Mouse (Mus musculus): ENCODE results near the gene Myo6. TPM values are rescaled to one million over a fixed set of nuclear protein-coding genes. Genes with fewer than 3 reads are reported as not detected.
"Not testable (repeated sequence)": the region's sequence is repeated elsewhere in the genome, so short reads cannot be mapped to it uniquely, and the experiment has no call there.

The Myo6 gene
- polyA plus RNA-seq, 1 experiment from 2014 or later, result 8.3 TPM

- H3K9me3 ChIP-seq (ENCODE audit: control insufficient read depth, low read length), result no peaks in the 10 kb centered on the region
- H3K27ac ChIP-seq (replicated peaks; ENCODE audit: low read depth, low read length), result no peak overlapping the region
- H3K27me3 ChIP-seq (ENCODE audit: control insufficient read depth, insufficient read depth, low read length), result no peaks in the 10 kb centered on the region
- 93% methylated on average over 4 of the region's 4 CpGs for WGBS
- DNase-seq (ENCODE audit: low spot score), result no peak
- no peak overlapping the region for H3K4me3 ChIP-seq (ENCODE audit: low read depth, low read length)
- ATAC-seq (ENCODE audit: insufficient number of reproducible peaks, low FRiP score, low TSS enrichment, low read depth), result 0 out of 2 replicates have a peak, but pooled peaks have one; percentile 9
- H3K4me1 ChIP-seq (ENCODE audit: control insufficient read depth, insufficient read depth, low read length), result no peaks in the 10 kb centered on the region
- H3K4me2 ChIP-seq (ENCODE audit: low read depth, severe bottlenecking), result no peak overlapping the region
- H3K36me3 ChIP-seq (ENCODE audit: control insufficient read depth, insufficient read depth, low read length), result no peaks in the 10 kb centered on the region
- no peak overlapping the region for H3K9ac ChIP-seq (ENCODE audit: low read length)
Measured at GRCm38 (mm10) chr9:80306390-80306789, 141.6 kb downstream of the Myo6 start.

DNA sequence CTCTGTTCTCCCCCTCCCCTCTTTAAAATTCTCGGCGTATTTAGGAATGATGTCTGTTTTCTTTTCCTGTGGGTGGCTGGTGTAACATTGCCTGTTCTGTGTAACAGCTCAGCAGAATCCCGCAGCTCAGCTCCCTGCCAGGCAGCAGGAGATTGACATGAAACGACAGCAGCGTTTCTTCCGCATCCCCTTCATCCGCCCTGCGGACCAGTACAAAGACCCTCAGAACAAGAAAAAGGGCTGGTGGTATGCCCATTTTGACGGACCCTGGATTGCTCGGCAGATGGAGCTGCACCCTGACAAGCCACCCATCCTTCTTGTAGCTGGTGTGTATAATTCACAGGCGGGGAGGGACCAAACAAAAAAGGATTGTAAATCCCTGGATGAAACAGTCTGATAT lies 142.0 kb downstream of the Myo6 start:
- no peaks in the 10 kb centered on the region for H3K36me3 ChIP-seq (ENCODE audit: control insufficient read depth, insufficient read depth, low read length)
- H3K9me3 ChIP-seq (ENCODE audit: control insufficient read depth, low read length), result no peaks in the 10 kb centered on the region
- 77% methylated on average over 11 of the region's 11 CpGs for WGBS
- H3K27me3 ChIP-seq (ENCODE audit: control insufficient read depth, insufficient read depth, low read length), result no peaks in the 10 kb centered on the region
- no peak overlapping the region for H3K4me3 ChIP-seq (ENCODE audit: low read depth, low read length)
- no peak overlapping the region for H3K4me2 ChIP-seq (ENCODE audit: low read depth, severe bottlenecking)
- DNase-seq (ENCODE audit: low spot score), result no peak
- H3K9ac ChIP-seq (ENCODE audit: low read length), result no peak overlapping the region
- no peak overlapping the region for H3K27ac ChIP-seq (replicated peaks; ENCODE audit: low read depth, low read length)
- H3K4me1 ChIP-seq (ENCODE audit: control insufficient read depth, insufficient read depth, low read length), result no peaks in the 10 kb centered on the region
- no peak for ATAC-seq (ENCODE audit: insufficient number of reproducible peaks, low FRiP score, low TSS enrichment, low read depth)

GRCm38 (mm10) chr9:80307629-80308028 lies 142.8 kb downstream of the Myo6 start:
- Histone ChIP-seq H3K27me3 (ENCODE audit: control insufficient read depth, insufficient read depth, low read length) (no peaks in the 10 kb centered on the region), H3K9ac (ENCODE audit: low read length) (no peak overlapping the region), H3K4me2 (ENCODE audit: low read depth, severe bottlenecking) (no peak overlapping the region), H3K4me1 (ENCODE audit: control insufficient read depth, insufficient read depth, low read length) (no peaks in the 10 kb centered on the region), H3K36me3 (ENCODE audit: control insufficient read depth, insufficient read depth, low read length) (no peaks in the 10 kb centered on the region), H3K4me3 (ENCODE audit: low read depth, low read length) (no peak overlapping the region), H3K27ac (replicated peaks; ENCODE audit: low read depth, low read length) (no peak overlapping the region), H3K9me3 (ENCODE audit: control insufficient read depth, low read length) (no peaks in the 10 kb centered on the region)
- 84% methylated on average over 13 of the region's 13 CpGs for WGBS
- DNase-seq (ENCODE audit: low spot score), result no peak
- no peak for ATAC-seq (ENCODE audit: insufficient number of reproducible peaks, low FRiP score, low TSS enrichment, low read depth)

DNA sequence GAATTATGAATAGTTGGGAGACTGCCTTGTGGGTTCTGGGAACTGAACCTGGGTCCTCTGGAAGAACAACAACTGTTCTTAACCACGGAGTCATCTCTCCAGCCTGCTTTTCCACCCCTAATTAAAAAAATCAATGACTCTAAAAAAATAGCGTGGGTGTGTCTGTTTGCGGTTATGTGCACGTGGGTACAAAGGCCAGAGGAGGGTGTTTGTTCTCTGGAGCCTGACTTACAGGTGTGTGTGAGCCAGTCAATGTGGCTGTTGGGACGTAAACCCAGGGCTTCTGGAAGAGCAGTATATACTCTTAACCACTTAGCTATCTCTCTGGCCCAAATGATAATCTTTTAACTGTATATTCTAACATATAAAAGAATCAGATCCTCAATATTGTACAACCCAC lies 148.8 kb downstream of the Myo6 start:
- H3K9ac ChIP-seq (ENCODE audit: low read length), result no peak overlapping the region
- no peak overlapping the region for H3K4me3 ChIP-seq (ENCODE audit: low read depth, low read length)
- no peak overlapping the region for H3K27ac ChIP-seq (replicated peaks; ENCODE audit: low read depth, low read length)
- H3K36me3 ChIP-seq (ENCODE audit: control insufficient read depth, insufficient read depth, low read length), result no peaks in the 10 kb centered on the region
- H3K4me1 ChIP-seq (ENCODE audit: control insufficient read depth, insufficient read depth, low read length), result no peaks in the 10 kb centered on the region
- no peak for ATAC-seq (ENCODE audit: insufficient number of reproducible peaks, low FRiP score, low TSS enrichment, low read depth)
- WGBS, result 75% methylated on average over 5 of the region's 5 CpGs
- no peak overlapping the region for H3K4me2 ChIP-seq (ENCODE audit: low read depth, severe bottlenecking)
- no peaks in the 10 kb centered on the region for H3K27me3 ChIP-seq (ENCODE audit: control insufficient read depth, insufficient read depth, low read length)
- H3K9me3 ChIP-seq (ENCODE audit: control insufficient read depth, low read length), result no peaks in the 10 kb centered on the region
- DNase-seq (ENCODE audit: low spot score), result no peak

DNA sequence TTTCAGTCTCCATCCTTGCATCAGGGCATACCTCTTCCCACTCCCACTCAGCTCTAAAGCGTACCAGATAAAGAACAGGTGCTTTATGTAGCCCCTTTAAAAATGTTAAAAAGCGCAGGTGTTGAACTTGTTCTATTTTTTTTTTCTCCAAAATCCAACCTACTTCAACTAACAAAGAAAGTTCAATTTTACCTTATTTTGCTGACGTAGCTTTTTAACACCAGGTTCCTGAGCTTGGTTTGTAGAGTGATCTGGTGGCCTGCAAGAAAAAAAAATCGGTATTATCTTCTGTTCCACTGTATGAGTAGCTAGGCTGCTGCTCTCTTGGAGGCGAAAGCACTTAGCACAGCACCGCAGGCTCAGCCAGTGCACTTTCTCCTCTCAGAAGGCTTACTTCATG lies 151.1 kb downstream of the Myo6 start:
- WGBS, result 90% methylated on average over 6 of the region's 6 CpGs

GRCm38 (mm10) chr9:80318027-80318426 lies 153.2 kb downstream of the Myo6 start:
- Histone ChIP-seq H3K4me3 (ENCODE audit: low read depth, low read length) (no peak overlapping the region), H3K4me2 (ENCODE audit: low read depth, severe bottlenecking) (no peak overlapping the region), H3K9me3 (ENCODE audit: control insufficient read depth, low read length) (no peaks in the 10 kb centered on the region), H3K4me1 (ENCODE audit: control insufficient read depth, insufficient read depth, low read length) (no peaks in the 10 kb centered on the region), H3K27ac (replicated peaks; ENCODE audit: low read depth, low read length) (no peak overlapping the region), H3K36me3 (ENCODE audit: control insufficient read depth, insufficient read depth, low read length) (no peaks in the 10 kb centered on the region), H3K27me3 (ENCODE audit: control insufficient read depth, insufficient read depth, low read length) (no peaks in the 10 kb centered on the region), H3K9ac (ENCODE audit: low read length) (no peak overlapping the region)
- DNase-seq (ENCODE audit: low spot score) (no peak), ATAC-seq (ENCODE audit: insufficient number of reproducible peaks, low FRiP score, low TSS enrichment, low read depth) (no peak)
- WGBS, result 86% methylated on average over 6 of the region's 6 CpGs

More for the DNA sequence above, 151.1 kb downstream of the Myo6 start:
- no peaks in the 10 kb centered on the region for H3K4me1 ChIP-seq (ENCODE audit: control insufficient read depth, insufficient read depth, low read length)
- H3K36me3 ChIP-seq (ENCODE audit: control insufficient read depth, insufficient read depth, low read length), result no peaks in the 10 kb centered on the region
- H3K9ac ChIP-seq (ENCODE audit: low read length), result no peak overlapping the region
- H3K4me3 ChIP-seq (ENCODE audit: low read depth, low read length), result no peak overlapping the region
- ATAC-seq (ENCODE audit: insufficient number of reproducible peaks, low FRiP score, low TSS enrichment, low read depth), result no peak
- DNase-seq (ENCODE audit: low spot score), result no peak
- H3K4me2 ChIP-seq (ENCODE audit: low read depth, severe bottlenecking), result no peak overlapping the region
- no peak overlapping the region for H3K27ac ChIP-seq (replicated peaks; ENCODE audit: low read depth, low read length)
- no peaks in the 10 kb centered on the region for H3K9me3 ChIP-seq (ENCODE audit: control insufficient read depth, low read length)
- H3K27me3 ChIP-seq (ENCODE audit: control insufficient read depth, insufficient read depth, low read length), result no peaks in the 10 kb centered on the region

GRCm38 (mm10) chr9:80321051-80321887 lies 156.4 kb downstream of the Myo6 start:
- H3K9ac ChIP-seq (ENCODE audit: low read length); H3K4me1 ChIP-seq (ENCODE audit: control insufficient read depth, insufficient read depth, low read length); ATAC-seq (ENCODE audit: insufficient number of reproducible peaks, low FRiP score, low TSS enrichment, low read depth); H3K9me3 ChIP-seq (ENCODE audit: control insufficient read depth, low read length); H3K27ac ChIP-seq (replicated peaks; ENCODE audit: low read depth, low read length); H3K4me3 ChIP-seq (ENCODE audit: low read depth, low read length); H3K4me2 ChIP-seq (ENCODE audit: low read depth, severe bottlenecking); DNase-seq (ENCODE audit: low spot score); H3K36me3 ChIP-seq (ENCODE audit: control insufficient read depth, insufficient read depth, low read length); H3K27me3 ChIP-seq (ENCODE audit: control insufficient read depth, insufficient read depth, low read length): not testable (repeated sequence)
- 91% methylated on average over 2 of the region's 2 CpGs for WGBS

GRCm38 (mm10) chr9:80332153-80332552 lies 167.3 kb downstream of the Myo6 start:
- no peaks in the 10 kb centered on the region for H3K9me3 ChIP-seq (ENCODE audit: control insufficient read depth, low read length)
- ATAC-seq (ENCODE audit: insufficient number of reproducible peaks, low FRiP score, low TSS enrichment, low read depth) (peak; percentile 63; the same call in 1 of the 2 replicates), DNase-seq (ENCODE audit: low spot score) (peak; percentile 74)
- no peaks in the 10 kb centered on the region for H3K36me3 ChIP-seq (ENCODE audit: control insufficient read depth, insufficient read depth, low read length)
- H3K9ac ChIP-seq (ENCODE audit: low read length), result no peak overlapping the region
- WGBS, result 23% methylated on average over 14 of the region's 14 CpGs
- H3K27me3 ChIP-seq (ENCODE audit: control insufficient read depth, insufficient read depth, low read length), result no peaks in the 10 kb centered on the region
- no peaks in the 10 kb centered on the region for H3K4me1 ChIP-seq (ENCODE audit: control insufficient read depth, insufficient read depth, low read length)
- no peak overlapping the region for H3K27ac ChIP-seq (replicated peaks; ENCODE audit: low read depth, low read length)
- 0 out of 2 replicates have a peak overlapping the region, but pooled peaks have one; percentile 3 for H3K4me3 ChIP-seq (ENCODE audit: low read depth, low read length)
- no peak overlapping the region; the same call in 1 of the 2 replicates for H3K4me2 ChIP-seq (ENCODE audit: low read depth, severe bottlenecking)
